Comparison of ENCODE assay signal across 2 mouse cellular contexts in the genomic region with DNA sequence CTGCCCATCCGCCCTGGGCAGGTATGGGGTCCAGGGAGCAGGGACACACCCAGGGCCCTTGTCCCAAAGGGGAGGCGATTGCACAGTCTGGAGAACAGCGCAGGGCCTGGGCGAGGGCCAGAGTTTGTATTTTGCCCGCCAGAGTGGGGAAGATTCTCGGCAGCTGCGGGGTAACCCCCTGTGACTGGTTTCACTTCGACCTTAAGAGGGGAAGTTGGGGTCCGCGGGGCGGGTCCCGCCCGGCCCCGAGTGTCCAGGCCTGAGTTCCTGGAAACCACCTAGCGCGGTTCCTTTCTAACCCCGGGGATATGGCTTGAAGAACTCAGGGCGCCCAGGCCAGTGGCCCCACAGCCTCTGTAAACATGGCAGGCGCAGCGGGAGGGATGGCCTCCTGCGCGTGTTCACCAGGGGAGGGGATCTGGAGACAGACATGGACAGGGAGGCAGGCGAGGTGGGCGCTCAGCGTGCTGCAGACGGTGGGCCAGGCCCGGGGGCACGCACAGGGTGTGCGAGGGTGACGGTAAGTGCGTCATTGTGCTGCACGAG.
A peak's percentile ranks its signal among the peaks of the same experiment; 100 is the strongest.
TF ChIP-seq lines count a peak whose summit lies in the region.

No protein-coding gene starts in this region.

TF ChIP-seq in CH12.LX, 34 proteins besides CTCF, POLR2A, EP300 and RAD21:
- TF ChIP-seq TBP (conservative IDR thresholded peaks at IDR 0.05; ENCODE audit: low read depth, low read length) = no peak
- 0 out of 2 replicates have a peak, but pooled peaks have one; percentile 15 for TF ChIP-seq ETS1 (conservative IDR thresholded peaks at IDR 0.05; ENCODE audit: low read depth, low read length)
- TF ChIP-seq TCF12 (IDR thresholded peaks at IDR 0.05; ENCODE audit: low read depth, low read length) = 0 out of 2 replicates have a peak, but pooled peaks have one; percentile 21
- no peak for TF ChIP-seq ZC3H11A (IDR thresholded peaks at IDR 0.05; ENCODE audit: low read depth, low read length)
- TF ChIP-seq IRF4 (IDR thresholded peaks at IDR 0.05; ENCODE audit: low read depth, low read length) = peak; percentile 52
- peak; percentile 2; the same call in 1 of the 2 replicates for TF ChIP-seq BHLHE40 (IDR thresholded peaks at IDR 0.05; ENCODE audit: low read depth, low read length)

TF ChIP-seq in ES-E14, 5 proteins besides CTCF, POLR2A, EP300 and RAD21:
- no peak for TF ChIP-seq HCFC1 (IDR thresholded peaks at IDR 0.05; ENCODE audit: borderline replicate concordance, insufficient read depth, low read length)
- TF ChIP-seq ZNF384 (IDR thresholded peaks at IDR 0.05; ENCODE audit: low read depth, low read length) = no peak
- no peak for TF ChIP-seq ZC3H11A (IDR thresholded peaks at IDR 0.05; ENCODE audit: borderline replicate concordance, low read depth, low read length)
- TF ChIP-seq CHD2 (IDR thresholded peaks at IDR 0.05; ENCODE audit: low read depth, low read length) = no peak
- no peak for TF ChIP-seq MAFK (IDR thresholded peaks at IDR 0.05; ENCODE audit: insufficient read depth, low read depth, low read length)
